Mouse (Mus musculus): ENCODE data around the gene Egln1. TPM values are rescaled to one million over a fixed set of nuclear protein-coding genes. Genes with fewer than 3 reads are reported as not detected.
A peak's percentile ranks its signal among the peaks of the same experiment; 100 is the strongest.

The Egln1 gene
- total and polyA plus RNA-seq, 3 experiments: 146 to 374 (median 331) TPM

DNA sequence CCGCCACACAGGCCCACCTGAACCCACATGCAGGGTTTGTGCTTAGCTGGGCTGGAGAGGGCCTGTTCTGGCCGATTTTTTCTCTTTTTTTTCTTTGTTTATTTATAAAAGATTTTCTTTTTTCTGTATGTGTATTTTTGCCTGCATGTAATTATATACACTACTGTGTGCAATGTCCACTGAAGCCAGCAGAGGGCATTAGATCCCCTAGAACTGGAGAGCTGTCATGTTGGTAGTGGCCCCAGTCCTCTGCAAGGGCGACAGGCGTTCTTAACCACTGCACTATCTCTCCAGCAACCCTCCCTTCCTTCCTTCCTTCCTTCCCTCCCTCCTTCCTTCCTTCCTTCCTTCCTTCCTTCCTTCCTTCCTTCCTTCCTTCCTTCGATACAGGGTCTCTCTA lies 60.7 kb downstream of the Egln1 start:
- H3K4me1 ChIP-seq (ENCODE audit: control insufficient read depth, insufficient read depth, low read length): no peaks in the 10 kb centered on the region
- intact Hi-C loops (cut with DNase I): no loop called here
- H3K36me3 ChIP-seq (ENCODE audit: control insufficient read depth, insufficient read depth, low read length): peaks cover 4% of the 10 kb centered on the region
- H3K27ac ChIP-seq: no peak overlapping the region
- 93% methylated on average over 5 of the region's 5 CpGs for WGBS
- H3K9ac ChIP-seq (ENCODE audit: low read depth, low read length): no peak overlapping the region
- H3K79me2 ChIP-seq (replicated peaks; ENCODE audit: control insufficient read depth, insufficient read depth, low read length): no peaks in the 10 kb centered on the region
- DNase-seq: no peak
- H3K4me3 ChIP-seq: no peak overlapping the region
- H3K27me3 ChIP-seq (ENCODE audit: control insufficient read depth, insufficient read depth, low read length): no peaks in the 10 kb centered on the region
- TF ChIP-seq EP300 (IDR thresholded peaks at IDR 0.05; ENCODE audit: insufficient read depth, low read depth, low read length) (no peak), CTCF (IDR thresholded peaks at IDR 0.05) (peak; percentile 49), POLR2A (IDR thresholded peaks at IDR 0.05; ENCODE audit: insufficient read depth, low read depth, low read length) (no peak)

DNA sequence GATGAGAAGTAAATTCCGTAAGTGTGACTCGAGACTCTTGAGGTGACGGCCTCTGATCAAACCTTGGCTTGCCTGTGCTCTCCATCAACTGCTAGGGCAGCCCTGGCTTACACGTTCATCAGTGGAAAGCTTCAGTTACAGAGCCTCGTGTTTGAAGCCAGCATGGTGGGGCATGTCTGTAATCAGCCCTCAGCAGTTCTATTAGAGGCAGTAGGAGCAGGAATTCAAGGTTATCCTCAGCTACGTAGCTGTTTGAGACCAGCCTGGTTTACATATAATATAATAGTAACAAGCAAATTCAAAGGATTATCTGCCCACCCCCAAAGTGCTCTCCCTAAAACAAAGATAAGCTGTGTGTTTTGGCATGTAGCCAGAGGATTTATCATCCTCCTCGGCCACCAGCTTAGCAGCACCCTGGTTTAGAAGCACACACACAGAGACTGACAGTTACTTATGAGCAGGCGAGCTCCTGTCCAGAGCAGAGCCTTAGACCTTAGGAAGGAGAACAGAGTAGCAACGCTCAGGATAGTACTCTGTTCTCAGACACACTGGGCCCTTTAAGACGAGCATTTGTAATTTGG lies 70.1 kb downstream of the Egln1 start:
- H3K36me3 ChIP-seq (ENCODE audit: control insufficient read depth, insufficient read depth, low read length): peaks cover 2% of the 10 kb centered on the region; the same call in 1 of the 2 replicates
- H3K79me2 ChIP-seq (replicated peaks; ENCODE audit: control insufficient read depth, insufficient read depth, low read length): 0 out of 2 replicates have a peak, but pooled peaks cover 1% of the 10 kb centered on the region
- no peak overlapping the region for H3K27ac ChIP-seq
- 0 out of 2 replicates have a peak, but pooled peaks cover 2% of the 10 kb centered on the region for H3K4me1 ChIP-seq (ENCODE audit: control insufficient read depth, insufficient read depth, low read length)
- H3K27me3 ChIP-seq (ENCODE audit: control insufficient read depth, insufficient read depth, low read length): no peaks in the 10 kb centered on the region
- TF ChIP-seq EP300 (IDR thresholded peaks at IDR 0.05; ENCODE audit: insufficient read depth, low read depth, low read length): no peak
- no peak for TF ChIP-seq POLR2A (IDR thresholded peaks at IDR 0.05; ENCODE audit: insufficient read depth, low read depth, low read length)
- TF ChIP-seq CTCF (IDR thresholded peaks at IDR 0.05): no peak
- H3K9ac ChIP-seq (ENCODE audit: low read depth, low read length): no peak overlapping the region
- intact Hi-C loops (cut with DNase I): no loop called here
- WGBS: 57% methylated on average over 10 of the region's 10 CpGs
- no peak for DNase-seq
- H3K4me3 ChIP-seq: no peak overlapping the region

DNA sequence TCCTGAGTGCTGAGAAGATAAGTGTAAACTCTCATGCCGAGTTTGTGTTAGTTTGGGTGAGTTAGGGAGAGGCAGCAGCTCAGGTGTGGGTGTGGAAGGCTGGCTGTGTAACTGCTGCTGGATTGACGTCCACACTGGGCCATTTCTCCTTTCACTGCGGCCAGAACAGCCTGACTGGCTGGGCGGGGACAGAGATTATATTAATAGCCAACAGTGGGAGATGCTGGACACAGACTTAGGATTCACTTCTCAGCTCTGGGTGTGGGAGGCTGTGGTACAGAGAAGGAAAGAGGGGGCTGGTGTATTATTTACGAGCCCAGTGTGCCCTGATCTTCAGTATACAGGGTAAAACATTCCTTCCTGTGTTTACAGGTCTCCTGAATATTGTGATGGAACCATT lies 71.0 kb downstream of the Egln1 start:
- H3K36me3 ChIP-seq (ENCODE audit: control insufficient read depth, insufficient read depth, low read length): peaks cover 2% of the 10 kb centered on the region; the same call in 1 of the 2 replicates

DNA sequence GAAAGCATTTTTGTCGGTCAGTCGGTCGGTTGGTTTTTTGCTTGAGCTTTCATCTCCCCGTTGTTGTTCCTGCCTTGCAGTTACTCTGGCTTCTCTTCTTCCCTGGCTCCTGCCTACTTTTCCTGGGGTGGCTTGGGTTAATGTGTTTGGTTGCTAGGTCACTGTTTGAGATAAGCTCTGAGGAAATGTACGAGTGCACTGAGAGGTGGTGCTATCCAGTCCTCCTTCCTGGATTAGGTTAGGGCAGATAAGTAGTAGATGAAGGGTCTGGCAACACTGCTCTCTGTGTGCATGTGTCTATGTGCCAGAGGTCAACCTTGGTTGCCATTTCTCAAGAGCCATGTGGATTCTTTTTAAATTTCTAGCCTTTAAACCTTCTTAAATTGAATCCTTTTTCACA lies 76.4 kb downstream of the Egln1 start:
- Histone ChIP-seq H3K4me1 (ENCODE audit: control insufficient read depth, insufficient read depth, low read length) (peaks cover 8% of the 10 kb centered on the region; the same call in 1 of the 2 replicates), H3K79me2 (replicated peaks; ENCODE audit: control insufficient read depth, insufficient read depth, low read length) (0 out of 2 replicates have a peak, but pooled peaks cover 1% of the 10 kb centered on the region), H3K4me3 (no peak overlapping the region), H3K36me3 (ENCODE audit: control insufficient read depth, insufficient read depth, low read length) (peaks cover 7% of the 10 kb centered on the region), H3K27ac (peak overlapping the region; percentile 60), H3K27me3 (ENCODE audit: control insufficient read depth, insufficient read depth, low read length) (no peaks in the 10 kb centered on the region), H3K9ac (ENCODE audit: low read depth, low read length) (no peak overlapping the region)
- 28% methylated on average over 5 of the region's 5 CpGs for WGBS
- DNase-seq: peak in 1 of 2 experiments; percentile 34
- TF ChIP-seq POLR2A (IDR thresholded peaks at IDR 0.05; ENCODE audit: insufficient read depth, low read depth, low read length): no peak
- TF ChIP-seq EP300 (IDR thresholded peaks at IDR 0.05; ENCODE audit: insufficient read depth, low read depth, low read length): 0 out of 2 replicates have a peak, but pooled peaks have one; percentile 23
- no peak for TF ChIP-seq CTCF (IDR thresholded peaks at IDR 0.05)
- intact Hi-C loops (cut with DNase I): no loop called here

More for the DNA sequence above, 71.0 kb downstream of the Egln1 start:
- Histone ChIP-seq H3K4me1 (ENCODE audit: control insufficient read depth, insufficient read depth, low read length) (0 out of 2 replicates have a peak, but pooled peaks cover 2% of the 10 kb centered on the region), H3K27me3 (ENCODE audit: control insufficient read depth, insufficient read depth, low read length) (no peaks in the 10 kb centered on the region), H3K79me2 (replicated peaks; ENCODE audit: control insufficient read depth, insufficient read depth, low read length) (0 out of 2 replicates have a peak, but pooled peaks cover 1% of the 10 kb centered on the region), H3K9ac (ENCODE audit: low read depth, low read length) (no peak overlapping the region), H3K27ac (no peak overlapping the region), H3K4me3 (no peak overlapping the region)
- intact Hi-C loops (cut with DNase I): no loop called here
- TF ChIP-seq CTCF (IDR thresholded peaks at IDR 0.05): no peak
- 0 out of 2 replicates have a peak, but pooled peaks have one; percentile 9 for TF ChIP-seq EP300 (IDR thresholded peaks at IDR 0.05; ENCODE audit: insufficient read depth, low read depth, low read length)
- TF ChIP-seq POLR2A (IDR thresholded peaks at IDR 0.05; ENCODE audit: insufficient read depth, low read depth, low read length): no peak
- no peak for DNase-seq
- 55% methylated on average over 5 of the region's 5 CpGs for WGBS

DNA sequence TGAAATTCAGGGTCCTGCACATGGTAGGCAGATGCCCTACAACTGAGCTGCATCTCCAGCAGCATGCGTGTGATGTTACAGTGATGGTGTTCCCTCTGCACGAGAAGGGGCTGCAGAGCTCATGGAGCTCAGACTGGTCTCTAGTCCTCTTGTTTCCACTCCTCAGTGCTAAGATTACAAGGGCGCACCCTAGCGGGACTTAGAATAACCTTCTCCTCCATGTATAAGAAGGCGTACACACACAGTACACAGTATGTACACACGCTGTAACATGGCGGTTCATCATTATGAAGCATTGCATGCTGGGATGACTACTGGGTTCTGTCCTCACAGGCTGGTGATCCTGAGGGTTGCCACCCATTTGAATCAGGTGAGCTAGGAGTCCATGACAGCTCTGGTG lies 77.0 kb downstream of the Egln1 start:
- no peaks in the 10 kb centered on the region for H3K27me3 ChIP-seq (ENCODE audit: control insufficient read depth, insufficient read depth, low read length)
- no peak for TF ChIP-seq EP300 (IDR thresholded peaks at IDR 0.05; ENCODE audit: insufficient read depth, low read depth, low read length)
- no peak for TF ChIP-seq CTCF (IDR thresholded peaks at IDR 0.05)
- TF ChIP-seq POLR2A (IDR thresholded peaks at IDR 0.05; ENCODE audit: insufficient read depth, low read depth, low read length): no peak
- no peak overlapping the region for H3K9ac ChIP-seq (ENCODE audit: low read depth, low read length)
- 91% methylated on average over 7 of the region's 7 CpGs for WGBS
- H3K36me3 ChIP-seq (ENCODE audit: control insufficient read depth, insufficient read depth, low read length): peaks cover 7% of the 10 kb centered on the region
- H3K4me3 ChIP-seq: no peak overlapping the region
- DNase-seq: no peak
- no peak overlapping the region; the same call in 1 of the 2 replicates for H3K27ac ChIP-seq
- H3K79me2 ChIP-seq (replicated peaks; ENCODE audit: control insufficient read depth, insufficient read depth, low read length): 0 out of 2 replicates have a peak, but pooled peaks cover 1% of the 10 kb centered on the region
- H3K4me1 ChIP-seq (ENCODE audit: control insufficient read depth, insufficient read depth, low read length): peaks cover 11% of the 10 kb centered on the region; the same call in 1 of the 2 replicates
- intact Hi-C loops (cut with DNase I): no loop called here

DNA sequence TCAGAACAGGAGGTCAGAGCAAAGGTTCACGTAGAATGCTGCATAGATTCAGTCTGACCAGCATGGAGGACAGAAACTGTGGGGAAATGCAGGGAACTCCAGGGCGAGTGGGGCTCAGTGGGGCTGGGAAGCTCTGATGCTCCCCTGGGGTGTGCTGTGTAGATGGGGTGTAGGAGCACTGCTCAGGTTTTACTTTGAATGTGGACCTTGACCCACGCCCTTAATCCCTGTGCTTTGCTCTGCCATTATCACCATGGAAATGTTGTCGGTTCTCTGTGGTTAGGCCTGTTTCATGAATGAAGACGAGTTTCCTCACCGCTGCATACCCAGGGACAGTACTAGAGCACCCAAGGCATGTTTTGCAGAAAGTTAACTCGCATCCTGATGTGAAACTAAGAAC lies 77.7 kb downstream of the Egln1 start:
- H3K4me1 ChIP-seq (ENCODE audit: control insufficient read depth, insufficient read depth, low read length): peaks cover 13% of the 10 kb centered on the region
- H3K9ac ChIP-seq (ENCODE audit: low read depth, low read length): no peak overlapping the region
- whole genome bisulfite sequencing: 92% methylated on average over 7 of the region's 7 CpGs
- H3K36me3 ChIP-seq (ENCODE audit: control insufficient read depth, insufficient read depth, low read length): peaks cover 7% of the 10 kb centered on the region
- no peaks in the 10 kb centered on the region for H3K27me3 ChIP-seq (ENCODE audit: control insufficient read depth, insufficient read depth, low read length)
- TF ChIP-seq EP300 (IDR thresholded peaks at IDR 0.05; ENCODE audit: insufficient read depth, low read depth, low read length): no peak
- no peak for TF ChIP-seq POLR2A (IDR thresholded peaks at IDR 0.05; ENCODE audit: insufficient read depth, low read depth, low read length)
- TF ChIP-seq CTCF (IDR thresholded peaks at IDR 0.05): no peak
- H3K79me2 ChIP-seq (replicated peaks; ENCODE audit: control insufficient read depth, insufficient read depth, low read length): 0 out of 2 replicates have a peak, but pooled peaks cover 1% of the 10 kb centered on the region
- no peak overlapping the region for H3K27ac ChIP-seq
- no peak overlapping the region for H3K4me3 ChIP-seq
- DNase-seq: no peak
- intact Hi-C loops (cut with DNase I): no loop called here
